Mouse (Mus musculus) cerebellum, adult 8-10 months (tissue): ENCODE measurements around the gene Slc4a2.
A peak's percentile ranks its signal among the peaks of the same experiment; 100 is the strongest.
"Not testable (repeated sequence)": the region's sequence is repeated elsewhere in the genome, so short reads cannot be mapped to it uniquely, and the experiment has no call there.

Source experiments
- DNase-seq: peaks from one replicate; pipeline ENCODE4 v3.0.0; 2022

The Slc4a2 gene

GRCm38 (mm10) chr5:24394165-24394894 is 29.3 kb upstream of the Slc4a2 start:
- peak; percentile 96 for DNase-seq

GRCm38 (mm10) chr5:24396254-24396653 is 27.4 kb upstream of the Slc4a2 start:
- DNase-seq, result not testable (repeated sequence)

- no peak for DNase-seq
Observed at GRCm38 (mm10) chr5:24399686-24400085, 24.0 kb upstream of the Slc4a2 start.

GRCm38 (mm10) chr5:24400362-24400761 is 23.3 kb upstream of the Slc4a2 start:
- no peak for DNase-seq

DNA sequence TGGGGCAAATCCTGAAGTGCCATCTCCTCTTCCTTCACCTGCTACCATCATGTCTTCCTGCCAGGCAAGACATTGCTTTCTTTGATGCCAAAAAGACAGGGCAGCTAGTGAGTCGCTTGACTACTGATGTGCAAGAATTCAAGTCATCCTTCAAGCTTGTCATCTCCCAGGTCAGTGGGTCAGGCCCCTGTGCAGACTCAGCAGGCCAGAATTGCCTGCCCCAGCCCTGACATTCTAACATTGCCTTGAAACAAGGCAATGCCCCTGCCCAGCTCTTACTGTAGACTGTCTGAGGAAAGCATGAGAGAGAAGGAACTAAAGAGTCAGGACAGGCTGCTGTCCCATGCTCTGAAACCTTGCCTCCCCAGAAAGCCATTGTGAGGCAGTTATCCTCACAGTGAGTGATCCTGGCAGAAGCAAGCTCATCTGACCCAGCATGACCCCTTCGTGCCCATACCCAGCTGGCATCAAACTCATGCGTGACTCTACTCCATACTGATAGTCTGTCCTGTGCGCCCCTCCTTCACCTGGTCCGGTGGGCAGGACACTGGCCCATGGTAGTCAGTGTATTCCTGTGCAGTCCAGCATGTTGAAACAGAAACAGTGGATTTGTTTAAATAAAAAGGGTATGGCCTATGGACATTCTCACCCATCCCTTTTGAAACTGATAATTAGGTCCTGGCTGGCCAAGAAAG is 22.6 kb upstream of the Slc4a2 start:
- no peak for DNase-seq

DNA sequence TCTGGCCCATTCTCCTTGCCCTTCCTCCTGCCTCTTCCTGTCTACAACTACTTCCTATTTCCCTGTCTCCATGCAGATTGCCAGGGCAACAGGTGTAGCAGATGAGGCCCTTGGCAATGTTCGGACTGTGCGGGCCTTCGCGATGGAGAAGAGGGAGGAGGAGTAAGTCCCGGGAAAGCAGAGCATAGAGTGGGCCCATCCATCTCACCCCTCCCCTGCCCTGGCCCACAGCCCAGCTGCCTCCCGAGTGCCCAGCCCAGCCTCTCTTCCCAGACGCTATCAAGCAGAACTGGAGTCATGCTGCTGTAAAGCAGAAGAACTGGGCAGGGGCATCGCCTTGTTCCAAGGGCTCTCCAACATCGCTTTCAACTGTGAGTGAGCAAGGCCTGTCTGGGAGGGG is 21.7 kb upstream of the Slc4a2 start:
- no peak for DNase-seq

GRCm38 (mm10) chr5:24404594-24405360 is 18.9 kb upstream of the Slc4a2 start:
- DNase-seq, result no peak

DNA sequence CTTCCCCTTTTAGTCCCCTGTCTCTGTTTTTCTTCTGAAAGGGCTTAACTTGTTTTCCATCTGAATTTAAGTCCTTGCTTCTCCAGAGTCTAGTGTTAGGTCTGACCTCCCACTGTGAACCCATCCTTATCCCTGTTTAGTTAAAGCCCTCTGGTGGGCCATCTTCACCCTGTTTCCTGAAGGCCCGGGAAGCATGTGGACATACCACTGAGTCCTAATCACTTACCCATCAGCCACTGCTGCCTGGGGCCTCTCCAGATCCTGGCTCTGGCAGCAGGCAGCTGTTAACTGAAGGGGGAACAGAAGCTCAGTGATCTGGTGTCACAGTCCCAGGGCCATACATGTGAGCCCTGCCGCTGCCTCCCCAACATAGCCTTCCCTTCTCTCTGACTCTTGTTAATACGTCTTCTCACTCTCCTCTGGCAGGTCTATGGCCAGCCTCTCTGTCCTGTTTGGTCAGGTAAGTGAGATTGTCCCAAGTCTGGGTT is 18.2 kb upstream of the Slc4a2 start:
- DNase-seq, result no peak

GRCm38 (mm10) chr5:24408651-24409050 is 15.0 kb upstream of the Slc4a2 start:
- DNase-seq, result no peak

- no peak for DNase-seq
Observed at GRCm38 (mm10) chr5:24409466-24409865, 14.2 kb upstream of the Slc4a2 start.

DNA sequence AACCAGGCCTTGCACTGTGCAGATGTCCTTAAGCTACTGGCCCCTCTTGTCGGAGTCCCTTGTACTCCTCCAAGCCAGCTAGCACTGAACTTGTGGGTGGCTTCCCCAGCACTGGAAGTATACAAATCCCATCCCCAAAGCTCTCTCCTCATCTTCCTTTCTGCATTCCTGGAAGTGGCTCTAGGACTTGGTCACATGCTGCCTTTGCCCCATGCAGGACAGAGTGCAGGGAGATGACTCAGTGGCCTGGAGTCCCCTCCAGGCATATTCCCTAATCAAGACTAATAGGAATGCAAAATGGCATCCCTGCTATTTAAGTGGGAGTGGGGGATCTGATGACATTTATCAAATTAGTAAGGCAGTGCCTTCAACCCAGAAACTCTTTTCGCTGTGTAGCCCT is 11.6 kb upstream of the Slc4a2 start:
- no peak for DNase-seq

DNA sequence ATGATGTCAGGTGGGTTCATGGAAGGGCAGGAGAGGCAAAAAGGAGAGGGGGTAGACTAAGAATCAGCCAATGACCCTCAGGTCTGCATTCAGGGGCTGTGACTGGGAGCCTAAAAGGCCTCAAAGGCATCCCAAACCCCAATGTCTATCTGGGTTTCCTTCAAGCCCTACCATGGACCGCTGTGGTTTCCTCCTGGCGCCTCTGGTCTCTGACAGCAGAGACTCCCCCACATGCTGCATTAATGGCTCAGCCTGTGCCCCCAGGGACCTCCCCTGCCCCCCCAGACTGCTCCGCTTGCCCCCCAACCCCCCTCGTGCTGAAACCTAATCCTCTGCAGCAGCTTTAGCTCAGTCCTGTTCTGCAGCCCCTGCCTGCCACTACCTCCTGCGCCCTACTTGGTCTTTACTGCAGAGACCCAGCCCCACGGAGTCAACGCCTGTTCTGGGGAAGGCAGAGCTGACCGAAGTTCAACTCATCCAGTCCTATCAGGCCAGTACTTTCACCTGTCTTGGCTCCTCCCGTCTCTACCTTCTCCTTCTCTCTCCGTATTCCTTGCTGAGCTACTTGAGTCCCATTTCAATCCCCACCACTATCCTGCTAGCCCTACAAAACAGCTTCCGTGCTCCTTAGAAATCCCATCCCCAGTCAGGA is 10.5 kb upstream of the Slc4a2 start, which contains the start of gene Asic3:
TSS of gene Asic3 (plus strand) at position 351 of the 652 bp plus-strand sequence.
- no peak for DNase-seq

DNA sequence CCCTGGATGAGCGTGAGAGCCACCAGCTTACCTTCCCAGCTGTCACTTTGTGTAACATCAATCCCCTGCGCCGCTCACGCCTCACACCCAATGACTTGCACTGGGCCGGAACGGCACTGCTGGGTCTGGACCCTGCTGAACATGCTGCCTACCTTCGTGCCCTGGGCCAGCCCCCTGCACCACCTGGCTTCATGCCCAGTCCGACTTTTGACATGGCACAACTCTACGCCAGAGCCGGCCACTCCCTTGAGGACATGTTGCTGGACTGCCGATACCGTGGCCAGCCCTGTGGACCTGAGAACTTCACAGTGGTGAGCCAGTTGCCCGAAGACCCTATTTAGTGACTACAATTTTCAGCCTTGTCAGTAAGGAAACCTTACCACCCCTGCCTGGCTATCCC is 9.7 kb upstream of the Slc4a2 start:
- DNase-seq, result no peak

DNA sequence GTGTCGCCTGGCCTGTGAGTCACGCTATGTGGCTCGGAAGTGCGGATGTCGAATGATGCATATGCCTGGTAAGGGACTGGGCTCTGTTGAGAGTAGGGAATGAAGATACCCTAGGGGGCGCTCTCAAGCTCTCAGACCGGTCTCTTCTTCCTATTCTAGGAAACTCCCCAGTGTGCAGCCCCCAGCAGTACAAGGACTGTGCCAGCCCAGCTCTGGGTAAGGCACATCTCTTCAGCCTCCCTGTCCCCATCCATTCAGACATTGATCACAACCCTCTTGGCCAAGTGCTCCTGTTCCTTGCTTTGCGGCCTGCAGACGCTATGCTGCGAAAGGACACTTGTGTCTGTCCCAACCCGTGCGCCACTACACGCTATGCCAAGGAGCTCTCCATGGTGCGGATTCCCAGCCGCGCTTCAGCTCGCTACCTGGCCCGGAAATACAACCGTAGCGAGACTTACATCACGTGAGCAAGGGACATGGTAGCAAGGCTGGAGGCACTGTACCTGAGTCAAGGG is 7.4 kb upstream of the Slc4a2 start:
- DNase-seq, result peak; percentile 78

GRCm38 (mm10) chr5:24417587-24417986 is 6.0 kb upstream of the Slc4a2 start:
- DNase-seq, result no peak

- DNase-seq, result no peak
Observed at GRCm38 (mm10) chr5:24420381-24420780, 3.3 kb upstream of the Slc4a2 start.

DNA sequence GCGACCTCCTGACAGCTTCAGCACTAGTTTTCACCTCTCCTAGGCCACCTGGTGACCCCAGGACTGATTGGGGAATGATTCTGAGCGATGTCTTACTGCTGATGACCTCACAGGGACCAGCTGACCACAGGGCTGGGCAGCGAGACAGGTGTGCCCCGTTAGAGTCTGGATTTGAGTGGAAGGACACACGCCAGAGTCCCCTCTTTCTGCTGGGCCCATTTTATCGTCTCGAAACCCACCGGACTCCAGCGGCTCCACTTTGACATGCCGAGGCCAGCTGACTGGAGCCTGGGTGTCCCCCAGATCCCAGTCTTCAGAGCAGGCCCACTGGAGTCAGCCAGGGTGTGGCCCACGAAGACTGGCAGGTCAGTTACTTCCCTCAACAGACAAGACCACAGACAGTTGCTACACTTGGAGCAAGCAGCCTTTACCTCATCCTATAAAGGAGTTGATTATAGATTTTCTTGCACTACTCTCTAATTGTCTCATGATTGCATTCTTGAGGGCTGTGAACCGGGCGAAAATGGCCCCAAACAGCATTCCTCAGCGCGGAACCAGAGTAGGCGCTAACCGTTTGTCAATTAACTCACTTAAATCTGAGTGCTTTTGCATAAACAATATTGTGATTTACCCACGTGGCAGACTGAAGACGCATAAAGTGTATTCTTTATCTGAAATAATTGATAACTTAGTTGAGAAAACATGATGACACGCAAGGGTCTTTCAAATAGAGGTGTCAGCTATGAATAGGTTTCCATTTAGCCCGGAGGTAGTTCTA is 556 bp downstream of the Slc4a2 start:
- no peak for DNase-seq

GRCm38 (mm10) chr5:24424861-24425411 is 1.3 kb downstream of the Slc4a2 start:
- DNase-seq, result peak; percentile 67

DNA sequence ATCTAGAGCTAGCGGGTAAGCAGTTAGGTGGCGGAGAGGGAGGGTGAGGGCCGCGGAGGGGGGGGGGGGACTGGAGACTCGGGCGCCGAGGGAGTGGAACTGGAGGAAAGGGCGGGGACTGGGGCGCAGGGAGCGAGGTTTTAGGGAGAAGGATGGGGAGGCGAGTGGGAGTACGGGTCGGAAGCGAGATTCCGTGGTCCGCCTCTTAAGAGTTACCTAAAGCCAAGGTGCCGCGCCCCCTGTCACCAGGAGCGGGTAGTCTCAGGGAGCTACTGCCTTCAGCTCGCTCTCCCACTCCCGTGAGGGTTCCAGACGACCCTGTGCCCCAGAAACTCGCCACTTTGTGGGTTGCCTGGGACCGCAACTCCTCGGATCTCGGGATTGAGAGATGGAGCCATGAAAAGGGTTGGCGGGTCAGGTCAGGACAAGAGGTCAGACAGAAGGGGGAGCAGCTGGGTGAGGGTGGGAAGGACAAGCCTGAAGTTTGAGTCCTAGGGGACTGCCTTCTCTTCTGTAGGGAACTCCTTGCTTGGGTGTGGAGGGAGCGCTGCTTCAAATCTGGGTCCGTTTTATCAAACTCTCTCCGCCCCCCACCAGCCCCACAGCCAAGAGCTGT is 1.9 kb downstream of the Slc4a2 start:
- peak; percentile 49 for DNase-seq

GRCm38 (mm10) chr5:24426037-24426432 is 2.4 kb downstream of the Slc4a2 start:
- DNase-seq, result no peak
